Mouse (Mus musculus) frontal cortex, postnatal 14 days (tissue): ENCODE data around the gene Bet1l.

ENCODE experiments used
- DNase-seq, 2 experiments: peaks; one replicate each; pipeline ENCODE4 v3.0.0; 2022; ENCODE audit warnings: low spot score in 2 of 2

Bet1l gene

GRCm38 (mm10) chr7:140858746-140859145 is 1.4 kb upstream of the Bet1l start:
- DNase-seq, result no peak

GRCm38 (mm10) chr7:140856785-140857549 is 410 bp downstream of the Bet1l start, which contains the start of gene Ric8a:
Gene Ric8a (plus strand): TSS chr7:140856957.
- DNase-seq, result peak; percentile 78 to 82

GRCm38 (mm10) chr7:140855860-140856784 is 1.3 kb downstream of the Bet1l start, which contains the start of gene Gm45785:
Gene Gm45785 (minus strand): TSS chr7:140856331.
- DNase-seq, result peak; percentile 73 to 78

GRCm38 (mm10) chr7:140855181-140855580 is 2.2 kb downstream of the Bet1l start:
- DNase-seq, result no peak

- no peak for DNase-seq
Measured at GRCm38 (mm10) chr7:140854483-140854882, 2.9 kb downstream of the Bet1l start.

GRCm38 (mm10) chr7:140853386-140853785 is 4.0 kb downstream of the Bet1l start:
- no peak for DNase-seq

- no peak for DNase-seq
Measured at GRCm38 (mm10) chr7:140851916-140852315, 5.5 kb downstream of the Bet1l start.

GRCm38 (mm10) chr7:140848591-140848990 is 8.8 kb downstream of the Bet1l start:
- no peak for DNase-seq

GRCm38 (mm10) chr7:140847755-140848580 is 9.4 kb downstream of the Bet1l start, which contains the start of gene Odf3:
Gene Odf3 (plus strand): TSS chr7:140847805.
- DNase-seq, result no peak

GRCm38 (mm10) chr7:140846676-140847075 is 10.7 kb downstream of the Bet1l start:
- DNase-seq, result no peak

- no peak for DNase-seq
Measured at GRCm38 (mm10) chr7:140845683-140846082, 11.7 kb downstream of the Bet1l start.

GRCm38 (mm10) chr7:140844905-140845665 is 12.3 kb downstream of the Bet1l start, which contains the start of gene Scgb1c1:
Gene Scgb1c1 (plus strand): TSS chr7:140845547.
- peak; percentile 65 to 90 for DNase-seq

- no peak for DNase-seq
Measured at GRCm38 (mm10) chr7:140843806-140844205, 13.6 kb downstream of the Bet1l start.

- DNase-seq, result no peak
Measured at GRCm38 (mm10) chr7:140840750-140841735, 16.3 kb downstream of the Bet1l start.

- no peak for DNase-seq
Measured at GRCm38 (mm10) chr7:140839556-140839955, 17.8 kb downstream of the Bet1l start.

GRCm38 (mm10) chr7:140836243-140837115 is 20.9 kb downstream of the Bet1l start:
- peak in 1 of 2 experiments; percentile 37 for DNase-seq

GRCm38 (mm10) chr7:140835758-140836087 is 21.7 kb downstream of the Bet1l start:
- DNase-seq, result no peak

- no peak for DNase-seq
Measured at GRCm38 (mm10) chr7:140834968-140835757, 22.2 kb downstream of the Bet1l start, which contains the start of gene Urah. Gene Urah (plus strand): TSS chr7:140835018.
